Mouse (Mus musculus) cerebellum, postnatal 36 days (tissue): ENCODE results near the gene Fry.
A peak's percentile ranks its signal among the peaks of the same experiment; 100 is the strongest.

Experiments
- DNase-seq, 2 experiments: peaks; one replicate each; pipeline ENCODE4 v3.0.0; 2021 to 2022; ENCODE audit warnings: mixed read lengths in 2 of 2

The Fry gene

DNA sequence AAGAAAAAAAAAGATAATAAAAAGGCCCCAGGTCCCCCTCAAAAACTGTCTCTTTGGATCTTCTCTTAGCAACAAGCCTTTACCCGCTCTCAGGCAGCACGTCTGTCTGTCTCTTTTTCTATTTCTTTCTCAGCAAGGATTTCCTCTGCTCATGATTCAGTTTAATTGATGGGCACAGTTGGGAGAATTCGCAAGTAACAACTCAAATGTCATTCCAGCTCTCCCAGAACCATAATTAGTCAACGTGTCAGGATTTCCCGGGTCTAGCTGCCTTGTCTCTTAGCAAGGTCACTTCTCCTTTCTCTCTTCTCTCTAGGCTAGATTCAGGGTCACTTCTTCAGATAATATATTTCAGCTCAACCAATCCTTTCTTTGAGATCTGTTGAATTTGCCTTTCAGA, 110.6 kb downstream of the Fry start:
- no peak for DNase-seq

GRCm38 (mm10) chr5:150229776-150230175, 111.3 kb downstream of the Fry start:
- DNase-seq: no peak

DNA sequence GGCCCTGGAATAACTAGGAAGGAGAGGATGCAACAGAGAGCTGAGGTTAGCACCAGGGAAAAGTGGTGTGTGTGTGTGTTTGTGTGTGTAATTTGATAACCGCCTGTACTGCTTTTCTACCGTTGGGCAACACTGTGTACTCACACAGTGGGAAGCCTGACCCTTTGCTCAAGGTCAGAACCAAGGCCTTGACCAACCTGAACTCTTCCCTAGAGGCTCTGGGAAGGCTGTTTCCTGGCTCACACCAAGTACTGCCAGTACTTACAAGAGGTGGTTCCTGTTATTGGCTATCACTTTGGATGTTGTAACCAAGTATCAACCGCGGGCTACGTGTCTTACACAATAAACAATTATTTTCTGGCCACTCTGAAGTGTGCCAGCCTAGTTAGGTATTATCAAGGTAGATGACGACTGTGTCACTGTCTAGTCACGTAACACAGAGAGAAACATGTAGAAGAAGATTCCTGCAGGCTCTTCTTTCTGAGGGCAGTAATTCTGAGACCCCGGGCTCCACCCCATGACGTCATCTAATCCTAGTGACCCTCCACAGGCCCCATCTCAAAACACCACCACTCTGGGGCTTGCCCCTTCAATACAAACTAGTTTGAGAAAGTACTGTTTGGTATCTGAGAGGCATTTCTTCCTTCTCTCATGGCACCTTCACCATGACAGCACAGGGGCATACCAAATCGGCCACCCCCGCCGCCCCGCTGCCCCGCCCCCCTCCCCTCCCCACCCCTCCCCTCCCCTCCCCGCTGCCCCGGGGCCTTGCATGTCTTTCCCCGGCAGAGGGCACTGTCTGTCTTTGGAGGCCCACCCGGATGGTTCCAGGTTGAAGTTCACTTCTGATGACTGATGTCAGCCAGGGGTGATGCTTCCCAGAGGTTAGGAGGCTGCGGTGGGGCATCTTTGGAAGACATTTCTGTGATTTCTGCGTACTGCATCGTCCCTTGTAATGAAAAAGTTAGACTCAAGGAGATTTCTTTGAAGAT, 114.0 kb downstream of the Fry start:
- peak; percentile 50 to 55 for DNase-seq

GRCm38 (mm10) chr5:150233154-150233886, 114.9 kb downstream of the Fry start:
- peak; percentile 78 to 86 for DNase-seq

- peak; percentile 60 to 72 for DNase-seq
Measured at GRCm38 (mm10) chr5:150235931-150236330, 117.5 kb downstream of the Fry start.

GRCm38 (mm10) chr5:150236597-150236996, 118.2 kb downstream of the Fry start:
- DNase-seq: peak in 1 of 2 experiments; percentile 21

- peak in 1 of 2 experiments; percentile 35 for DNase-seq
Measured at GRCm38 (mm10) chr5:150241638-150242037, 123.2 kb downstream of the Fry start.

GRCm38 (mm10) chr5:150246737-150247136, 128.3 kb downstream of the Fry start:
- DNase-seq: peak in 1 of 2 experiments; percentile 27

GRCm38 (mm10) chr5:150257764-150258163, 139.3 kb downstream of the Fry start:
- no peak for DNase-seq

DNA sequence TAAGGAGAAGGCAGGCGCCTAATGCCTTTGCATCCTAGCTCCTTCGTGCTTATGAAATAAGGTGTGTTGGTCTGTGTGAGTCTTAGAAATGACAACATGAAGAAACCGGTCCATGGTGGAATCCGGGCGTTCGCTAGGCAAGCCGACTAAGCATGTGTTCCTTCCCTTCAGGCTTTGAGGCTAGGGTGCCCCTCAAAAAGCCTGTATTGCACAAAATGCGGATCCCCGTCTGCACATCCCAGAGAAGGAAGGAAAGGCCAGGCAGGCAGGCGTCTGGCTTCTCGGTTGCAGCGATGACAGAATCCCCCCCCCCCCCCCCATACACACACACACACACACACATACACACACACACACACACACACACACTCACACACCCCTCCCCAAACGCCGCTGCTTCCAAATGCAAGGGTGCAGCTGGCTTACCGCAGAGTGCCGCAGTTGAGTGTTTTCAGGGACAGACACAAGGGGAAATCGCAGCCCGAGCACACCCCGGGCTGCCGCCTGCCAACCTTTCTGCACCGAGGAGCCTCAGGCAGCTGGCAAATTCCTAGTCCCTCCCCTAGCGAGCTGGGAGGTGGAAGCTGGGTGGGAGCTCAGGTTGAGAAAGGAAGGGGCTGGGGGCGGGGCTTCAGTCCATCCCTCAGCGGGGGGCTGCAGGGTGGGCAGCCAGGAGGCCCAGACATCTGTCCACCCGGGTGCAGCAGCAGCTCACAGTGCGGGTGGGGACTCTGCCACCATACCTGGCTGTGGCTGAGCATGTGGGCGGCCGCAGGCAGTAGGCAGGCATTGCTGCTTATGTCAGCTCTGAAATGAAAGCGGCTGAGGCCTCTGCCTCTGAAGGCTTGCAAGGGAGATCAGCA, 141.0 kb downstream of the Fry start:
- peak; percentile 83 for DNase-seq

GRCm38 (mm10) chr5:150260054-150260386, 141.6 kb downstream of the Fry start:
- DNase-seq: no peak

- DNase-seq: no peak
Measured at GRCm38 (mm10) chr5:150261361-150261760, 142.9 kb downstream of the Fry start.

DNA sequence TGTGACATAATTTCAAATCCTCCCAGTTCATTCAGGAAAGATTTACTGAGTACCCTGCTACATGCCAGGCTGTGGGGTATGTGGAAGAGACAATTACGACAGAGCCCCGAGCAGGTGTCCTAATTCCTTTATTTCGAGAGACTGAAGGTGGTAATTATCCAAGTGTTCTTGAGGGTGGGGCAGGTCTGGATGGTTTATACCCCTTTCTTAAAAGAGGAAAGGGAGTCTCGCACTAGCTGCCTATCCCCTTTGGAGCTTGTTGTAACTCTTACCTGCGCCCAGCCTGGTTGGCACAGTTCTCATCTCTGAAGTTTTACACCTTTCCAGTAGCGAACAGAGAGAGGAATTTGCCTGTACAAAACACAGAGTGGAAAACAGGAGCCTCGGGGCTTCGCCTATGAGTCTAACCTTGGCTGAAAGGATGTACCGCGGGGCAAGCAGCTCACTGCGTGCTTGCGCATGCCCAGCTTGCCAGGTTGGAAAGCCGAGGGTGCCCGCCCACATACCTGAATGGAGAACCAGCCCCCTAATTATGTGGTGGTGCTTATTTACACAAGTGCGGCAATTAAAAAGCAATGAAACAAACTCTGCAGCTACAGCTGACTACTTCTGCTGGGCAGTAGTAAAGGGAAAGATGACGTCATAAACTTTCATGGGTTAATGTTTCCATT, 143.7 kb downstream of the Fry start:
- DNase-seq: peak; percentile 68 to 69

DNA sequence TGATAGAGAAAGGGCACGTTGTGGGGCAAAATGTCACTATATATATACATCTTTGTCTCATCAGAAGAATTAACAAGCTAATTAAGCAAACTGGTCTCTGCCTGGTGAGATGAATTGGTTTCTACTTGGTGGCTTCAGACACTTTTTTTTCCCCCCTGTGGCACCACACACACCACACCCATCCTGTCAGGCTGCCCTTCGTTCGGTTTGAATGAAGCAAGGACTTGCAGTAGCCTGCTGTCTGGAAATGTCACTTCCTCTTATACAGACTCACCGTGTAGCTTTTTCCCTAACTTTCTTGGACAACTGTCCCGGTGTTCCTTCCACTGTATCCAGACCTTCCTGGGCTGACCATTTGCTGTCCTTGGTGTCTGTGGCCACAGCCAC, 144.3 kb downstream of the Fry start:
- no peak for DNase-seq

- DNase-seq: no peak
Measured at GRCm38 (mm10) chr5:150263162-150263561, 144.7 kb downstream of the Fry start.

DNA sequence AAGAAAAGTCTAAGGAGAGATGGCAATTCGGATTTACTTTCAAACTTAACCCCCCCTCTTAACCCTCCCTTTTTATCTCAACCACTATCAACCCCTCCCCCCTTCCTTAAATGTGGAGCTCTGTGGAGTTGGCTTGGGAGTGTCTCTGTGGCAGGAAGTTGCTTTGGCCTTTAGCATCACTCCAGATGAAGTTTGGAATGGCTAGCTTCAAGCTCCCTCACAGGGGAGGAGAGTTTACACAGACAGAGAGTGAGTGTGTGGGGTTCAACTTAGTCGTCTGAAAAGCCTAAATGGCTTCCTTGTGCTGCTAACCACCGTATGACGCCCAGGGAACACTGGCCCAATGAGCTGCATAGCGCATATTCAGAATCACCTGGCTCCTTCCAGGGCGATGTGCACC, 145.2 kb downstream of the Fry start:
- DNase-seq: no peak

- DNase-seq: no peak
Measured at GRCm38 (mm10) chr5:150265005-150265404, 146.6 kb downstream of the Fry start.

GRCm38 (mm10) chr5:150265953-150266352, 147.5 kb downstream of the Fry start:
- DNase-seq: no peak

DNA sequence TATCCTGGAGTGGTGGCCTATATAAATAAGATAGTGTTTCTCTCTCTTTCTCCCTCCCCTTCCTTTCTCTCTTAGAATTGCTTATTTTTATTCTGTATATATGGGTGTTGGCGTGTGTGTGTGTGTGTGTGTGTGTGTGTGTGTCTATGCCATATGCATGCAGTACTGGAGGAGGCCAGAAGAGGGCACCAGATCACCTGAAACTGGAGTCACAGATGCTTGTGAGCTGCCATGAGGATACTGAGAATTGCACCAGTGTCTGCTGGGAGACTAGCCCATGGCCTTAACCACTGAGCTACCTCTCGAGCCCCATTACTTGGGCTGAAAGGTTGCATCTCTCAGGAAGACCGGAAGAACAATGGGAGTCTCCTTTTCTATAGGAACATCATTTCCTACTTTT, 149.8 kb downstream of the Fry start:
- no peak for DNase-seq

- no peak for DNase-seq
Measured at GRCm38 (mm10) chr5:150270468-150270867, 152.0 kb downstream of the Fry start.

GRCm38 (mm10) chr5:150272173-150272572, 153.7 kb downstream of the Fry start:
- DNase-seq: no peak

- DNase-seq: no peak
Measured at GRCm38 (mm10) chr5:150275314-150275713, 156.9 kb downstream of the Fry start.
